ENCODE assay signal across 15 mouse cellular contexts in genomic region chrX:12323268-12323667, GRCm38 (mm10).
"Had no signal": no experiment of that assay in that cellular context is flagged by ENCODE, and none has a peak within 500 bp of the region (broad histone marks: within the 10 kb centered on the region; RNA-seq: fewer than 3 reads in every experiment).

No protein-coding gene starts in this region.

- H3K4me1 ChIP-seq: hindbrain, embryonic 15.5 days; limb, embryonic 12.5 days; limb, embryonic 15.5 days; lung, embryonic 15.5 days; megakaryocyte, embryonic 14.5 days had no signal

- H3K27me3 ChIP-seq: hindbrain, embryonic 15.5 days; limb, embryonic 15.5 days; lung, embryonic 15.5 days had no signal

- DNase-seq: kidney, postnatal 14 days; kidney, postnatal 4 days; layer of hippocampus, adult 9-11 months; left cerebral cortex, postnatal 4 days; lung, adult 18-20 months; lung, postnatal 14 days; midbrain, embryonic 14.5 days; thymus, adult 18-20 months; thymus, postnatal 36 days had no signal

- H3K4me2 ChIP-seq: hindbrain, embryonic 15.5 days; limb, embryonic 12.5 days; limb, embryonic 15.5 days; lung, embryonic 15.5 days; midbrain, embryonic 11.5 days had no signal

- H3K36me3 ChIP-seq: hindbrain, embryonic 15.5 days; limb, embryonic 12.5 days; limb, embryonic 15.5 days; lung, embryonic 15.5 days had no signal

- H3K4me3 ChIP-seq: hindbrain, embryonic 15.5 days; limb, embryonic 12.5 days; limb, embryonic 15.5 days; lung, embryonic 15.5 days; megakaryocyte, embryonic 14.5 days had no signal

- H3K27ac ChIP-seq: hindbrain, embryonic 15.5 days; limb, embryonic 12.5 days; limb, embryonic 15.5 days; lung, embryonic 15.5 days had no signal

- H3K9me3 ChIP-seq: hindbrain, embryonic 15.5 days; limb, embryonic 12.5 days; limb, embryonic 15.5 days; lung, embryonic 15.5 days had no signal

- H3K9ac ChIP-seq: hindbrain, embryonic 15.5 days; limb, embryonic 12.5 days; limb, embryonic 15.5 days; lung, embryonic 15.5 days had no signal
